ENCODE assay signal across 19 mouse cellular contexts in genomic region chr6:91092216-91092899, GRCm38 (mm10). TPM values are rescaled to one million over a fixed set of nuclear protein-coding genes. Genes with fewer than 3 reads are reported as not detected.
DNase-seq lines count a peak whose midpoint lies in the region; ATAC-seq lines count a peak whose summit lies in the region.
"Had no signal": no experiment of that assay in that cellular context is flagged by ENCODE, and none has a peak within 500 bp of the region (broad histone marks: within the 10 kb centered on the region; RNA-seq: fewer than 3 reads in every experiment).

No protein-coding gene starts in this region.

- H3K27me3 ChIP-seq in kidney, embryonic 14.5 days (ENCODE audit: control insufficient read depth, insufficient read depth, low read length) = no peaks in the 10 kb centered on the region
- H3K27me3 ChIP-seq: forebrain, embryonic 12.5 days; hindbrain, embryonic 15.5 days; intestine, embryonic 15.5 days had no signal

- H3K36me3 ChIP-seq in kidney, embryonic 14.5 days (ENCODE audit: control insufficient read depth, insufficient read depth, low read length) = peaks cover 5% of the 10 kb centered on the region; the same call in 1 of the 2 replicates

- H3K4me2 ChIP-seq in kidney, embryonic 14.5 days (replicated peaks; ENCODE audit: low read depth, low read length) = no peak overlapping the region
- H3K4me2 ChIP-seq: forebrain, embryonic 12.5 days; hindbrain, embryonic 15.5 days; intestine, embryonic 15.5 days had no signal

- 58% methylated on average over 10 of the region's 10 CpGs for WGBS in kidney, embryonic 14.5 days

- H3K4me1 ChIP-seq in kidney, embryonic 14.5 days (ENCODE audit: control insufficient read depth, insufficient read depth, low read length) = peaks cover 4% of the 10 kb centered on the region; the same call in 1 of the 2 replicates
- H3K4me1 ChIP-seq: forebrain, embryonic 12.5 days; hindbrain, embryonic 15.5 days; intestine, embryonic 15.5 days had no signal

- 0 out of 2 replicates have a peak, but pooled peaks have one; percentile 43 for ATAC-seq in kidney, embryonic 14.5 days (ENCODE audit: low FRiP score, low TSS enrichment)
- peak; percentile 80 to 85 for ATAC-seq in hematopoietic stem cell, adult 5-6 weeks (replicated peaks in 1 of 2; ENCODE audit: insufficient read depth in 1 of 2, low FRiP score in 2 of 2, low TSS enrichment in 1 of 2, low read depth in 1 of 2, poor library complexity in 2 of 2, severe bottlenecking in 2 of 2)
- peak; percentile 20; the same call in 1 of the 2 replicates for ATAC-seq in megakaryocyte, adult 5-6 weeks (ENCODE audit: poor library complexity, severe bottlenecking)
- ATAC-seq: intestine, embryonic 15.5 days had no signal

- H3K27ac ChIP-seq in kidney, embryonic 14.5 days (ENCODE audit: low read depth, low read length) = no peak overlapping the region
- H3K27ac ChIP-seq: forebrain, embryonic 12.5 days; heart, adult 2 months; hindbrain, embryonic 15.5 days; intestine, embryonic 15.5 days had no signal

- no peak overlapping the region for H3K9ac ChIP-seq in kidney, embryonic 14.5 days (ENCODE audit: low read depth, low read length)
- H3K9ac ChIP-seq: forebrain, embryonic 12.5 days; hindbrain, embryonic 15.5 days; intestine, embryonic 15.5 days had no signal

- no peak for DNase-seq in kidney, adult 9 months
- peak; percentile 86 for DNase-seq in Muller cell, postnatal 12 days (ENCODE audit: inconsistent ontology term)
- DNase-seq in adrenal gland, postnatal 4 days (ENCODE audit: low spot score in 2 of 2) = no peak
- DNase-seq in frontal cortex, postnatal 14 days (ENCODE audit: low spot score in 2 of 2) = no peak
- DNase-seq: adrenal gland, adult 8-10 months; B cell, adult 2 months; cerebellum, postnatal 10 days; gastrocnemius, postnatal 25 days; heart, adult 2 months; heart, postnatal 36 days; kidney, postnatal 10 days; lung, adult 18-20 months; thymus, postnatal 14 days had no signal

- H3K4me3 ChIP-seq in kidney, embryonic 14.5 days (ENCODE audit: low read length) = no peak overlapping the region
- H3K4me3 ChIP-seq: forebrain, embryonic 12.5 days; heart, adult 2 months; hindbrain, embryonic 15.5 days; intestine, embryonic 15.5 days had no signal

- H3K9me3 ChIP-seq in kidney, embryonic 14.5 days (ENCODE audit: control insufficient read depth, low read length) = no peaks in the 10 kb centered on the region
- H3K9me3 ChIP-seq: forebrain, embryonic 12.5 days; hindbrain, embryonic 15.5 days; intestine, embryonic 15.5 days had no signal

RNA-seq across cellular contexts. Expression of gene Nup210, which starts 24.3 kb away (rescaled TPM):
- polyA plus RNA-seq in kidney, embryonic 14.5 days (2014; fragmentation: Nextera tagmentation; extraction: Ambion mirVana) = 13.1 and 30.6 TPM in 2 replicates
- 140 and 155 TPM in 2 replicates for total RNA-seq in hematopoietic stem cell, adult 5-6 weeks (2017)
- 123 and 145 TPM in 2 replicates for total RNA-seq in megakaryocyte, adult 5-6 weeks (2015)
- total RNA-seq in megakaryocyte, adult 5-6 weeks (2017) = 124 and 148 TPM in 2 replicates
- total RNA-seq in adrenal gland, postnatal 4 days (2021) = 10 to 100 TPM; 17.0 to 24.6 TPM

Comparison
In these comparisons a context has a peak if more than half of its experiments do, and no peak if none do; other contexts are left out.
1. ATAC-seq: peak in every context shown above with its lines; median percentile 82 in hematopoietic stem cell, adult 5-6 weeks; 43 in kidney, embryonic 14.5 days; 20 in megakaryocyte, adult 5-6 weeks.